Mouse (Mus musculus): ENCODE data around the gene Cyp21a1.

GRCm38 (mm10) chr17:34836155-34836855 lies 31.9 kb upstream of the Cyp21a1 start:
- no peak for TF ChIP-seq MAFK (IDR thresholded peaks at IDR 0.05; ENCODE audit: insufficient read depth, low read depth, low read length)
- no peak for TF ChIP-seq HCFC1 (IDR thresholded peaks at IDR 0.05; ENCODE audit: borderline replicate concordance, insufficient read depth, low read length)
- no peak for TF ChIP-seq ZNF384 (IDR thresholded peaks at IDR 0.05; ENCODE audit: low read depth, low read length)

All from ES-E14 (cell line).